Mouse (Mus musculus): ENCODE data around the gene Rrad.

- TF ChIP-seq CTCF (IDR thresholded peaks at IDR 0.05; ENCODE audit: low read depth) (peak; percentile 31; the same call in 1 of the 2 replicates), EP300 (IDR thresholded peaks at IDR 0.05; ENCODE audit: low read depth) (peak; percentile 75; the same call in 1 of the 2 replicates)
Observed at GRCm38 (mm10) chr8:104607944-104608343, 23.2 kb downstream of the Rrad start.
